Mouse (Mus musculus): ENCODE data around the gene Dcaf12. TPM values are rescaled to one million over a fixed set of nuclear protein-coding genes. Genes with fewer than 3 reads are reported as not detected.

Dcaf12 gene
- 68.1 and 70.1 TPM in 2 replicates for polyA plus RNA-seq (2015; fragmentation: Nextera tagmentation; extraction: Ambion mirVana)

GRCm38 (mm10) chr4:41314141-41315129 lies at the start of gene Dcaf12:
Gene Dcaf12, minus strand, starts transcription at chr4:41314889.
- Histone ChIP-seq H3K27ac (ENCODE audit: low read length) (peak within 1 kb of the TSS; percentile 97), H3K36me3 (ENCODE audit: control insufficient read depth, insufficient read depth, low read length) (peaks cover 3% of the 10 kb centered on the region; the same call in 1 of the 2 replicates), H3K9me3 (ENCODE audit: control insufficient read depth, low read length) (no peaks in the 10 kb centered on the region), H3K4me1 (replicated peaks; ENCODE audit: control insufficient read depth, insufficient read depth, low read length) (peaks cover 12% of the 10 kb centered on the region), H3K27me3 (ENCODE audit: control insufficient read depth, insufficient read depth, low read depth, low read length) (no peaks in the 10 kb centered on the region), H3K4me2 (ENCODE audit: low read depth, low read length) (peak within 1 kb of the TSS; percentile 88), H3K4me3 (ENCODE audit: low read length) (peak within 1 kb of the TSS; percentile 69), H3K9ac (ENCODE audit: low read length) (peak within 1 kb of the TSS; percentile 82)
- under 1% methylated on average over 70 of the region's 70 CpGs for WGBS
- ATAC-seq (ENCODE audit: low read depth) = peak; percentile 99

GRCm38 (mm10) chr4:41361059-41361458 lies 46.4 kb upstream of the Dcaf12 start:
- no peak overlapping the region for H3K4me2 ChIP-seq (ENCODE audit: low read depth, low read length)
- no peak overlapping the region for H3K27ac ChIP-seq (ENCODE audit: low read length)
- H3K36me3 ChIP-seq (ENCODE audit: control insufficient read depth, insufficient read depth, low read length) = no peaks in the 10 kb centered on the region
- H3K9me3 ChIP-seq (ENCODE audit: control insufficient read depth, low read length) = no peaks in the 10 kb centered on the region
- H3K4me1 ChIP-seq (replicated peaks; ENCODE audit: control insufficient read depth, insufficient read depth, low read length) = no peaks in the 10 kb centered on the region
- H3K4me3 ChIP-seq (ENCODE audit: low read length) = no peak overlapping the region
- WGBS = 92% methylated on average over 3 of the region's 3 CpGs
- no peak for ATAC-seq (ENCODE audit: low read depth)
- H3K27me3 ChIP-seq (ENCODE audit: control insufficient read depth, insufficient read depth, low read depth, low read length) = no peaks in the 10 kb centered on the region
- no peak overlapping the region for H3K9ac ChIP-seq (ENCODE audit: low read length)

- Histone ChIP-seq H3K9me3 (ENCODE audit: control insufficient read depth, low read length) (no peaks in the 10 kb centered on the region), H3K4me1 (replicated peaks; ENCODE audit: control insufficient read depth, insufficient read depth, low read length) (no peaks in the 10 kb centered on the region), H3K36me3 (ENCODE audit: control insufficient read depth, insufficient read depth, low read length) (peaks cover 5% of the 10 kb centered on the region), H3K4me2 (ENCODE audit: low read depth, low read length) (no peak overlapping the region), H3K9ac (ENCODE audit: low read length) (no peak overlapping the region), H3K4me3 (ENCODE audit: low read length) (no peak overlapping the region), H3K27ac (ENCODE audit: low read length) (no peak overlapping the region), H3K27me3 (ENCODE audit: control insufficient read depth, insufficient read depth, low read depth, low read length) (no peaks in the 10 kb centered on the region)
- no peak for ATAC-seq (ENCODE audit: low read depth)
- 92% methylated on average over 7 of the region's 7 CpGs for WGBS
Observed at GRCm38 (mm10) chr4:41359358-41359757, 44.7 kb upstream of the Dcaf12 start.

GRCm38 (mm10) chr4:41358669-41359068 lies 44.0 kb upstream of the Dcaf12 start:
- Histone ChIP-seq H3K4me3 (ENCODE audit: low read length) (no peak overlapping the region), H3K4me1 (replicated peaks; ENCODE audit: control insufficient read depth, insufficient read depth, low read length) (no peaks in the 10 kb centered on the region), H3K9me3 (ENCODE audit: control insufficient read depth, low read length) (no peaks in the 10 kb centered on the region), H3K9ac (ENCODE audit: low read length) (no peak overlapping the region), H3K27me3 (ENCODE audit: control insufficient read depth, insufficient read depth, low read depth, low read length) (no peaks in the 10 kb centered on the region), H3K36me3 (ENCODE audit: control insufficient read depth, insufficient read depth, low read length) (peaks cover 5% of the 10 kb centered on the region), H3K4me2 (ENCODE audit: low read depth, low read length) (no peak overlapping the region), H3K27ac (ENCODE audit: low read length) (no peak overlapping the region)
- WGBS = 90% methylated on average over 2 of the region's 2 CpGs
- no peak for ATAC-seq (ENCODE audit: low read depth)

GRCm38 (mm10) chr4:41357154-41357553 lies 42.5 kb upstream of the Dcaf12 start:
- no peak overlapping the region for H3K27ac ChIP-seq (ENCODE audit: low read length)
- H3K9me3 ChIP-seq (ENCODE audit: control insufficient read depth, low read length) = no peaks in the 10 kb centered on the region
- H3K36me3 ChIP-seq (ENCODE audit: control insufficient read depth, insufficient read depth, low read length) = peaks cover 5% of the 10 kb centered on the region
- no peak overlapping the region for H3K4me3 ChIP-seq (ENCODE audit: low read length)
- no peak for ATAC-seq (ENCODE audit: low read depth)
- WGBS = 83% methylated on average over 2 of the region's 2 CpGs
- H3K4me1 ChIP-seq (replicated peaks; ENCODE audit: control insufficient read depth, insufficient read depth, low read length) = no peaks in the 10 kb centered on the region
- H3K4me2 ChIP-seq (ENCODE audit: low read depth, low read length) = no peak overlapping the region
- no peak overlapping the region for H3K9ac ChIP-seq (ENCODE audit: low read length)
- no peaks in the 10 kb centered on the region for H3K27me3 ChIP-seq (ENCODE audit: control insufficient read depth, insufficient read depth, low read depth, low read length)

GRCm38 (mm10) chr4:41353265-41353664 lies 38.6 kb upstream of the Dcaf12 start:
- Histone ChIP-seq H3K36me3 (ENCODE audit: control insufficient read depth, insufficient read depth, low read length) (peaks cover 5% of the 10 kb centered on the region), H3K4me2 (ENCODE audit: low read depth, low read length) (no peak overlapping the region), H3K9me3 (ENCODE audit: control insufficient read depth, low read length) (no peaks in the 10 kb centered on the region), H3K27me3 (ENCODE audit: control insufficient read depth, insufficient read depth, low read depth, low read length) (no peaks in the 10 kb centered on the region), H3K9ac (ENCODE audit: low read length) (no peak overlapping the region), H3K4me1 (replicated peaks; ENCODE audit: control insufficient read depth, insufficient read depth, low read length) (peaks cover 5% of the 10 kb centered on the region; the same call in 1 of the 2 replicates), H3K4me3 (ENCODE audit: low read length) (no peak overlapping the region), H3K27ac (ENCODE audit: low read length) (no peak overlapping the region)
- WGBS = 79% methylated on average over 1 of the region's 1 CpGs
- no peak for ATAC-seq (ENCODE audit: low read depth)

GRCm38 (mm10) chr4:41352758-41353157 lies 38.1 kb upstream of the Dcaf12 start:
- ATAC-seq (ENCODE audit: low read depth) = no peak
- no peak overlapping the region for H3K9ac ChIP-seq (ENCODE audit: low read length)
- H3K4me3 ChIP-seq (ENCODE audit: low read length) = no peak overlapping the region
- no peak overlapping the region for H3K4me2 ChIP-seq (ENCODE audit: low read depth, low read length)
- 92% methylated on average over 4 of the region's 4 CpGs for WGBS
- no peak overlapping the region for H3K27ac ChIP-seq (ENCODE audit: low read length)
- no peaks in the 10 kb centered on the region for H3K9me3 ChIP-seq (ENCODE audit: control insufficient read depth, low read length)
- no peaks in the 10 kb centered on the region for H3K27me3 ChIP-seq (ENCODE audit: control insufficient read depth, insufficient read depth, low read depth, low read length)
- H3K4me1 ChIP-seq (replicated peaks; ENCODE audit: control insufficient read depth, insufficient read depth, low read length) = peaks cover 10% of the 10 kb centered on the region
- peaks cover 5% of the 10 kb centered on the region for H3K36me3 ChIP-seq (ENCODE audit: control insufficient read depth, insufficient read depth, low read length)

- WGBS = under 1% methylated on average over 28 of the region's 28 CpGs
- Histone ChIP-seq H3K27me3 (ENCODE audit: control insufficient read depth, insufficient read depth, low read depth, low read length) (no peaks in the 10 kb centered on the region), H3K4me1 (replicated peaks; ENCODE audit: control insufficient read depth, insufficient read depth, low read length) (peaks cover 11% of the 10 kb centered on the region)
Observed at GRCm38 (mm10) chr4:41349199-41349591, 34.5 kb upstream of the Dcaf12 start.

GRCm38 (mm10) chr4:41348584-41349198 lies 34.0 kb upstream of the Dcaf12 start, which contains the start of gene Ubap1:
Gene Ubap1, plus strand, starts transcription at chr4:41348996.
- H3K9me3 ChIP-seq (ENCODE audit: control insufficient read depth, low read length) = no peaks in the 10 kb centered on the region
- H3K27ac ChIP-seq (ENCODE audit: low read length) = peak within 1 kb of the TSS; percentile 96
- peak within 1 kb of the TSS; percentile 83 for H3K4me3 ChIP-seq (ENCODE audit: low read length)
- WGBS = 0% methylated on average over 31 of the region's 31 CpGs
- peak; percentile 99 for ATAC-seq (ENCODE audit: low read depth)
- H3K4me2 ChIP-seq (ENCODE audit: low read depth, low read length) = peak within 1 kb of the TSS; percentile 78
- H3K27me3 ChIP-seq (ENCODE audit: control insufficient read depth, insufficient read depth, low read depth, low read length) = no peaks in the 10 kb centered on the region
- peaks cover 11% of the 10 kb centered on the region for H3K4me1 ChIP-seq (replicated peaks; ENCODE audit: control insufficient read depth, insufficient read depth, low read length)
- no peaks in the 10 kb centered on the region for H3K36me3 ChIP-seq (ENCODE audit: control insufficient read depth, insufficient read depth, low read length)
- H3K9ac ChIP-seq (ENCODE audit: low read length) = peak within 1 kb of the TSS; percentile 90

More at GRCm38 (mm10) chr4:41349199-41349591, 34.5 kb upstream of the Dcaf12 start:
- peak overlapping the region; percentile 96 for H3K27ac ChIP-seq (ENCODE audit: low read length)
- peak overlapping the region; percentile 78 for H3K4me2 ChIP-seq (ENCODE audit: low read depth, low read length)
- H3K4me3 ChIP-seq (ENCODE audit: low read length) = peak overlapping the region; percentile 83
- peak overlapping the region; percentile 90 for H3K9ac ChIP-seq (ENCODE audit: low read length)
- no peaks in the 10 kb centered on the region for H3K36me3 ChIP-seq (ENCODE audit: control insufficient read depth, insufficient read depth, low read length)
- ATAC-seq (ENCODE audit: low read depth) = peak; percentile 76
- H3K9me3 ChIP-seq (ENCODE audit: control insufficient read depth, low read length) = no peaks in the 10 kb centered on the region
